Mouse (Mus musculus): ENCODE results near the gene Mrpl57.

Gene Mrpl57

DNA sequence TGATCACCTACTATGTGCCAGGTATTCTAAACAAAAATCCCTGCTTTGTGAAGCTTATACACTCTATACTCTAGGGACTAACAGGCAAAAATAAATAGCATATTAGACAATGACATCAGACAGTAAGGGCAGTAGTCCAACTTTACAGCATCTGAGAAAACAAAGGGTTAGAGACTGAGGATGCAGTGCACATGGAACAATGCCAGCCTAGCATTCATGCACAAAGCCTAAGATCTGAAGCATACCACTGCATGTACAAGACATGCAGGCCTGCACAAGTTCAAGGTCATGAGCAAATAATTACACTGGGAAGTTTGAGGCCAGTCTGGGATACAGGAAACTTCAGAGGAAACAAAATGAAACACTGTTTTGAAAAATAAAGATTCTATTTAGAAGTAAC is 33.5 kb downstream of the Mrpl57 start:
- in situ Hi-C loops (cut with MseI, MboI): no loop called here

DNA sequence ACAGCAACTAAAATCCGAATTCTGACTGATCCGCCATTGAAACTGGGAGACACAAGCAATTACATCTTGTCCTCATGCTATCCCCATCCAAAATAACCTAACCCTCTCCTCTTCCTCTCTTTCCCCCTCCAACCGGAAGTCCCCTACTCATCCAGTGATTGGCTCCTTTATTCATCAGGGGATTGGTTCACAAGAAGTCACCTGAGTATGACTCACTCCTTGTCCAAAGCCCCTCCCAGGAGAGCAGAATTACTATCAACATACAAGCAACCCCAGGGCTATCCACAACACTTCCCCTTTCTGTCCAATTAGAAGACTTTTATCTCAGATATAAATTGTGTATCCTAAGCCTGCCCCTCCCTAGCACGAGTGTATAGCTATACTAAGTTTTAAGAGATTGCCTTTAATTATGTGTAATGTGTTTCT is 36.0 kb downstream of the Mrpl57 start:
- in situ Hi-C loops (cut with MseI, MboI): no loop called here

DNA sequence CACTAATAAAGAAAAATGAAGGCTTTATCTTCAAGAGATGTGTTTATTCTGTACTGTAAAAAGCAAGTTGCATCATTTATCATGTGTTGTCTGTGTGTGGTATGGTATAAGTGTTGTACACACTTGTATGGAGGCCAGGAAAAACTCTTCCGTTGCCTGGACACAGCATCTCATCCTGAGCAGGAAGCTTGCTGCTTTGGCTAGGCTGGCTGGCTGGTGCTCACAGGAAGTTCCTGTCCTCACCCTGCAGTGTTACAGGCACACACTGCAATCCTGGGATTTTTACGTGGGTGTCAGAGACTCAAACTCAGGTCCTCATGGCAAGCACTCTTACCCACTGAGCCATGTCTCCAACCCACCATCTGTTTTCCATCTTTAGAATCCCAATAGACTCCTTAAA is 37.1 kb downstream of the Mrpl57 start:
- in situ Hi-C loops (cut with MseI, MboI): no loop called here

DNA sequence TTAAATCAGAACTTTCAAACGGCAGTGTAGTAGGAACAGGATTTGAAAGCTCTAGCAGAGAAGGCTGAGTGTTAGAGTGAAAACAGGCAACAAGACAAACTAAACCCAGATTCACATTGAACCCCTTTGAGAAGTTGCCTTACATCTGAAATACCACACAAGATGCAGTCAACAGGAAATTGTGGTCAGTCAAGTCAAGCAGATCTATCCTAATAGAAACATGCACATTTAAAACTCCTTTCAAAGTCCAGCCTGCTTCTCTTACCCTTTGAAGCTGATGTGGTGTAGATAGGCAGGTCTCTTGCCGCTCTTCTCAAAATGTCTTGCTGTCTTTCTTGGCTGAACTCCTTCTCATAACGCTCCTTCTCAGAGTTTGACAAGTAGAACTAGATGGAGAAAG is 39.2 kb downstream of the Mrpl57 start:
- in situ Hi-C loops (cut with MseI, MboI): no loop called here

DNA sequence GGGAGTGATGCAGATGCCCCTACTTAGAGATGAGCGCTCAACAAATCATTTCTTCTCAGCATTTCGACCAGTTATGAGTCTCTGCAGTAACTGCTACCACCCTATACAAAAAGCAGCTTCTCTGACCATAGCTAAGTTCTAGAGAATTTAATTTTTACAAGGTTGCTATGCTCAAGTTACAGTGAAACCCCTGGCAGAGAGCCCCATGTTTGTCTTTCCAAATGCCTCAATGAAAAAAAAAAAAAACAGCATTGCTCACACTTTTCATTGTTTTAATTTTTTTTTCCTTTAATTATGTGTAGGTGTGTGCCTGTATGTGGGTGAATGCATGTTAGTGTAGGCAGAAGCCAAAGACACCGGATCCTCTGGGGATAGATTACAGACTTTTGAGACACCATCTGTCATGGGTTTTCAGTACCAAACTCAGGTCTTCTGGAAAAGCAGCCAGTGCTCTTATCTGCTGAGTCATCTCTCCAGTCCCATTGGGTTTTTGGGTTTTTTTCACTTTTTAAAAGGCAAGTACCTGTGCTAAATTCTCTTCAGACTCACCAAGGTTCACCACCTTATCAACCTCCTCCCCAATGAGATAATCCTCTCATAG is 40.7 kb downstream of the Mrpl57 start:
- in situ Hi-C loops (cut with MseI, MboI): no loop called here

DNA sequence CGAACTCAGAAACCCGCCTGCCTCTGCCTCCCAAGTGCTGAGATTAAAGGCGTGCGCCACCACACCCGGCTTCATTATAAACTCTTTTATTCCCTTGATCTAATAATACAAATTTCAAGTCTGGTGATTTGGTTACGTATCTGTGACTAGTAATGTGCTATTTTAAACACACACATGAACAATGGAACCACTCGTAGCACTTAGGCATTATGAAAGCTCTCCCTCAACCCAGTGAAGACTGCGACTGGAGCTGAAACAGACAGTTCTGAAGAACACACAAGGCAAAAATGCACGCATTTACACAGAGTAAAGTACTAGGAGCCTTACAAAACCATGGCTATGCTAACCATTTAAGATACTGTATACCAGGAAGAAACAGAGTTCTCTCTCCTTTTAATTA is 51.9 kb downstream of the Mrpl57 start:
- in situ Hi-C loops (cut with MseI, MboI): no loop called here

All from mouse trophoblast stem cell (cell line).